Mouse (Mus musculus): Measurements from ENCODE around the gene Rplp1. TPM values are rescaled to one million over a fixed set of nuclear protein-coding genes. Genes with fewer than 3 reads are reported as not detected.

Gene Rplp1
- polyA plus RNA-seq, 1 experiment from 2014 or later = 859 TPM

GRCm38 (mm10) chr9:61933333-61933732, 19.0 kb upstream of the Rplp1 start:
- no peak for ATAC-seq (replicated peaks)
- Histone ChIP-seq H3K9ac (replicated peaks) (no peak overlapping the region), H3K4me3 (no peak overlapping the region), H3K27ac (replicated peaks) (no peak overlapping the region), H3K4me2 (replicated peaks) (no peak overlapping the region), H3K9me3 (no peaks in the 10 kb centered on the region), H3K27me3 (no peaks in the 10 kb centered on the region), H3K4me1 (no peaks in the 10 kb centered on the region), H3K36me3 (peaks cover 30% of the 10 kb centered on the region)
- 74% methylated on average over 2 of the region's 2 CpGs for WGBS

GRCm38 (mm10) chr9:61932009-61932408, 17.7 kb upstream of the Rplp1 start:
- 96% methylated on average over 3 of the region's 3 CpGs for WGBS
- ATAC-seq (replicated peaks) = no peak
- Histone ChIP-seq H3K4me1 (no peaks in the 10 kb centered on the region), H3K27me3 (no peaks in the 10 kb centered on the region), H3K4me3 (no peak overlapping the region), H3K9ac (replicated peaks) (no peak overlapping the region), H3K4me2 (replicated peaks) (no peak overlapping the region), H3K9me3 (no peaks in the 10 kb centered on the region), H3K36me3 (peaks cover 25% of the 10 kb centered on the region), H3K27ac (replicated peaks) (no peak overlapping the region)

DNA sequence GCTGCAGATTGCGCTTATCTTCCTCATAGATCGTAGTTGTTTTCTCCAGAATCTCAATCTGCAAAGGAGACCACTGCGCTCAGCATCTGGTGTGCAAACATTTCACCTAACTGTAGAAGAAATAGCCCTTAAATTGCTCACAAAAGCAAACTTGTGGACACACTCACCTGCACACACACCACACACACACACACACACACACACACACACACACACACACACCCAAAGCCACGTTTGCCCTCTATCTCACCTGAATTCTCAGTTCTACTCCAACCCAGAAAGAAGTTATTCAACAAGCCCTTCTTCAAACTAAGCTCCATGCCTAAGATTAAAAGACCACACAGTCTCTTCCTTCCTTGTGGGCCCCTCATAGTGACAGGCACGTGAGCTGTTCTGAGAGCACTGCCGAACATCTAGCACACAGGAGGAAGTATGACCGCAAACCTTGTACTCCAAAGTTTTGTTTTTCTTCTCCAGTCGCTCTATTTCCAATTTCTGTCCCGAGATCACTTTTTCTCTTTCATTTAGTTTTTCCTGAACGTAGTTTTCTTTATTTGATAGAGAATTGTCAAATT, 10.8 kb upstream of the Rplp1 start:
- H3K9ac ChIP-seq (replicated peaks) = no peak overlapping the region
- peaks cover 30% of the 10 kb centered on the region for H3K36me3 ChIP-seq
- no peak overlapping the region for H3K4me2 ChIP-seq (replicated peaks)
- H3K27me3 ChIP-seq = no peaks in the 10 kb centered on the region
- ATAC-seq (replicated peaks) = no peak
- H3K27ac ChIP-seq (replicated peaks) = no peak overlapping the region
- no peaks in the 10 kb centered on the region for H3K4me1 ChIP-seq
- no peak overlapping the region for H3K4me3 ChIP-seq
- H3K9me3 ChIP-seq = no peaks in the 10 kb centered on the region
- WGBS = 93% methylated on average over 10 of the region's 10 CpGs

DNA sequence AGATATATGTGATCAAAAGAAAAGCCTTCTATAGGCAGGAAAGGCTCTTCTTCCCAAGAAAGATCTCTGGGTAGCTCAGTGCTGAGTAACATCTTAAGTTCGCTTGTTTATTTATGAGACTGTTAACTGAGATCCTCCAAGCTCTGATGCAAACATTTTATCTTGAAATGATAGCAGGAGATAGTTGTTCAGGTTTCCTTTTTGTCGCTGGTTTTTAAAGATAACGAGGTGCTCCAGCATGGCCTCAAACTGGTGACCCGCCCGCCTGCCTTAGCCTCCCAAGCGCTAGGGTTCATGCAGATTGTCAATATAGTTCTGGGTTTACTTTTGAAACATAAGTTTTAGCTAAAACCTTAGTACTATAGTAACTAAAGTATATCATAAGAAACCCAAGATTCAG, 6.0 kb upstream of the Rplp1 start:
- H3K4me3 ChIP-seq = no peak overlapping the region
- no peaks in the 10 kb centered on the region for H3K9me3 ChIP-seq
- H3K27ac ChIP-seq (replicated peaks) = no peak overlapping the region
- 90% methylated on average over 6 of the region's 6 CpGs for WGBS
- ATAC-seq (replicated peaks) = no peak
- no peak overlapping the region for H3K4me2 ChIP-seq (replicated peaks)
- H3K36me3 ChIP-seq = peaks cover 34% of the 10 kb centered on the region
- no peak overlapping the region for H3K9ac ChIP-seq (replicated peaks)
- H3K27me3 ChIP-seq = no peaks in the 10 kb centered on the region
- peaks cover 3% of the 10 kb centered on the region for H3K4me1 ChIP-seq

DNA sequence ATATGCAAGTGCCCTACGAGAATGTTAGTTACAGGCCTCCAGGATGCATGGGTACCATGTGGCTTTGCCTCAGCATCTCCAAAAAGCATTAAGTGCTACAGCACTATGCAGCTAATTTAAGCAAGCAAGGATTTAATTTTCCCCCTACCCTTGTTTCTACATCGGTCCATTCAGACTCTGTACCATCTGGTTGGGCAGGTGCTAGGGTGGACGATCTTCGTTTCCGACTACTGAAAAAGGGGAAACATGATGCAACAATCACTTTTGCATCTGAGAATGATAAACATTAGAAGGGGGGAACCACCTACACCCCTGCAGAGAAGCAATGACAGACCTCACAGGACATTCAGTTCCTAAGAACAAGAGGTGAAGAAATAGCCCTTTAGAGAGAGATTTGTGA, 5.1 kb upstream of the Rplp1 start:
- no peak for ATAC-seq (replicated peaks)
- H3K27me3 ChIP-seq = no peaks in the 10 kb centered on the region
- no peak overlapping the region for H3K4me2 ChIP-seq (replicated peaks)
- WGBS = 91% methylated on average over 5 of the region's 5 CpGs
- peaks cover 32% of the 10 kb centered on the region for H3K36me3 ChIP-seq
- H3K27ac ChIP-seq (replicated peaks) = no peak overlapping the region
- no peak overlapping the region for H3K4me3 ChIP-seq
- no peaks in the 10 kb centered on the region for H3K9me3 ChIP-seq
- H3K9ac ChIP-seq (replicated peaks) = no peak overlapping the region
- H3K4me1 ChIP-seq = peaks cover 8% of the 10 kb centered on the region

DNA sequence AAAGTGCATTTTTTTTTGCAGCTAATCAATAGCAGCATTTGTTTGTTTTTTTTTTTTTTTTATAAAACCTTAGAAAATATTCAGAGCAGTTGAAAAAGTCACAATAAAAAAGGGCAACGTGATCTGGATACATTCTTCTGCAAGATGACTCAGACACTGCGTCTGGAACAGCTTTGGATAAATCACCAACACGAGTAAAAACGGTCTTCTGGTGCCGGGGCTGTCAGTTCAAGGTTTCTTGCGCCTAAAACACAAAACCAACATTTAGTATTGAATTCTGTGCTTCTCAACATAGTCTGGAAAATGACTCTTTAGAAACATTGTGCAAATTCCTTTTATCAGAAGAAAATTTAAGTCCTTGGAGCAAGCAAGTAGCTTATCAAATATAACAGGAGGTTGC, 3.1 kb upstream of the Rplp1 start:
- ATAC-seq (replicated peaks) = no peak
- Histone ChIP-seq H3K4me3 (no peak overlapping the region), H3K27me3 (no peaks in the 10 kb centered on the region), H3K27ac (replicated peaks) (no peak overlapping the region), H3K9me3 (no peaks in the 10 kb centered on the region), H3K4me1 (peaks cover 22% of the 10 kb centered on the region), H3K9ac (replicated peaks) (no peak overlapping the region), H3K4me2 (replicated peaks) (no peak overlapping the region), H3K36me3 (peaks cover 32% of the 10 kb centered on the region)
- 93% methylated on average over 6 of the region's 6 CpGs for WGBS

DNA sequence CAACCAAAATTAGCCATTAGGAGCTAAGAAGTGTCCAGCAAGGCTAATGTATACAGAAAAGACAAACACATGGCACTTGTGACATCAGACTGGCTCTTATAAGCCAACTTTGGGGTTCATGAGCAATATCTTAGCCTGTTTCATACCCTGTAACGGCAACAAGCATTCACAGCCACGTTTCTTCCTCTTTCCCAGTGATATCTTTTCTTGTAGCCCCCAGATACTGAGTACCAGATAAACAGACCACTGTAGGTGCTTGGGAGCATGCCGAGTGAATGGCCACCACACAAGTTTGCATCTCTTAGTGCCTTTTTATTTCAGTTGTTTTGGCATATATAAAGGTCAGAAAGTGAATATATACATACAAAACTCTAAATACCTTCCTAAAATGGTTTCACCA, 2.6 kb upstream of the Rplp1 start:
- Histone ChIP-seq H3K4me2 (replicated peaks) (no peak overlapping the region), H3K27ac (replicated peaks) (no peak overlapping the region), H3K27me3 (no peaks in the 10 kb centered on the region), H3K9ac (replicated peaks) (no peak overlapping the region), H3K9me3 (no peaks in the 10 kb centered on the region), H3K36me3 (peaks cover 35% of the 10 kb centered on the region), H3K4me1 (peaks cover 25% of the 10 kb centered on the region), H3K4me3 (no peak overlapping the region)
- 88% methylated on average over 3 of the region's 3 CpGs for WGBS
- no peak for ATAC-seq (replicated peaks)

DNA sequence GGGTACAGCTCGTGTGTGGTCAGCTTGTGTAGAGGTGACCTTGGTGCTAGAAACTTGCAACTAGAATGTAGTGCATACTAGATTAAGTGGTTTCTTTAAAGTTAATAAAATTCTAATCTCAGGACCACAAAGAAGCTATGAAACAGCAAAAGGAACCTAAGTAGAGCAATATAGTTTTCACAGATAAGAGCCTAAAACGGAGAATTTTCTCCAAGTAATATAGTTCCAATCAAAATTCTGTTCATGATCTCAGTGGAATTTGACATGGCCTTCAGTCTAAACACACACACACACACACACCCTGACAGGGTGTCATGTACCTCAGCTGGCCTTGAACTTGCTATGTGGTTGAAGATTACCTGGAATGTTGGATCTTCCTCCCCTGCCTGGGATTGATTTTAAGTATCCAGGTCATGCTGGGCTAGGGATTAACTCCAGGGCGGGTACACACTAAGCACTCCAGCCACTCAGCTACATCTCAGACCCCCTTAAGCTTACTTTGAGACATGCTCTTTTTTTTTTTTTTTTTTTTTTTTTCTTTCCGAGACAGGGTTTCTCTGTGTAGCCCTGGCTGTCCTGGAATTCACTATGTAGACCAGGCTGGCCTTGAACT, 1.2 kb upstream of the Rplp1 start:
- Histone ChIP-seq H3K4me2 (replicated peaks) (peak overlapping the region; percentile 89), H3K9ac (replicated peaks) (peak overlapping the region; percentile 63), H3K27me3 (no peaks in the 10 kb centered on the region), H3K9me3 (no peaks in the 10 kb centered on the region), H3K4me3 (peak overlapping the region; percentile 59), H3K4me1 (peaks cover 28% of the 10 kb centered on the region), H3K27ac (replicated peaks) (peak overlapping the region; percentile 96), H3K36me3 (peaks cover 28% of the 10 kb centered on the region)
- WGBS = 41% methylated on average over 4 of the region's 4 CpGs
- ATAC-seq (replicated peaks) = no peak

GRCm38 (mm10) chr9:61914917-61915300, 567 bp upstream of the Rplp1 start:
- Histone ChIP-seq H3K9me3 (no peaks in the 10 kb centered on the region), H3K4me3 (peak overlapping the region; percentile 59), H3K9ac (replicated peaks) (peak overlapping the region; percentile 63), H3K4me2 (replicated peaks) (peak overlapping the region; percentile 89), H3K36me3 (peaks cover 26% of the 10 kb centered on the region), H3K27me3 (no peaks in the 10 kb centered on the region), H3K4me1 (peaks cover 28% of the 10 kb centered on the region), H3K27ac (replicated peaks) (peak overlapping the region; percentile 96)
- peak; percentile 19; the same call in 1 of the 2 replicates for ATAC-seq (replicated peaks)
- 5% methylated on average over 13 of the region's 13 CpGs for WGBS

DNA sequence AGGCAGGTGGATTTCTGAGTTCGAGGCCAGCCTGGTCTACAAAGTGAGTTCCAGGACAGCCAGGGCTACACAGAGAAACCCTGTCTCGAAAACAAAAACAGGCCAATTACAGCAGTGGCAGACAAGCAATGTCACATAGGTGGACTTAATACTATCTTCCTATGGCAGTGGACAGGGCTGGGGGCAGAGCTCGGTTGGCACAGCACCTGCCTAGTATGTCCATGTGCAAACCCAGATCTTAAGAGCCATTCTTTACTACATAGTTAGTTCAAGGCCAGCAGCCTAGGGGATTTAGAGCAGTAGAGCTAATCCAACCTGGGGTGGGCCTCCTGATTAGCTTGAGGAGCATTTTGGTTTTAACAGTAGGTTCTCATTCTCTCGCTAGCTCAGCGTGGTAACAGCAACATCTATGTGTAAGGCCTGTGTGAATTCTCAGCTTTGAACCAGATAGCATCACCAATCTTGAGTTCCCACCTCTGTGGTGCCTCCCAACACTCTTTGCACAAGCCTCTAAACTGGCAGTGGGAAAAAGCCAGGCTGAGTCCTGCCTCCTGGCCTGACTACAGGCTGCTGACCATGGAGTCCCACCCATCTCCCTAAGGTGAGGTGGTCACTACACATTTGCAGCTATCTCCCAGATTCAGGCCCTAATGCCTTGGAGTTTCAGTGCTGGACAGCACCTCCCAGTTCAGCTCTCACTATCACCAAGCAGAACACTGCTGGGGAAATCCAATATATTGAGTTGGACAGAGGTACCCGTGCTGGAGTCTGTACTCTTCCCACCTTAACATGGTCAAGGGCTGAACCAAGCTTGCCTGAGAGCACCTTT, 2.8 kb downstream of the Rplp1 start:
- peaks cover 17% of the 10 kb centered on the region for H3K36me3 ChIP-seq
- no peak overlapping the region for H3K4me2 ChIP-seq (replicated peaks)
- no peak overlapping the region for H3K9ac ChIP-seq (replicated peaks)
- H3K4me3 ChIP-seq = no peak overlapping the region
- WGBS = 61% methylated on average over 6 of the region's 6 CpGs
- ATAC-seq (replicated peaks) = no peak
- no peaks in the 10 kb centered on the region for H3K27me3 ChIP-seq
- no peak overlapping the region for H3K27ac ChIP-seq (replicated peaks)
- no peaks in the 10 kb centered on the region for H3K9me3 ChIP-seq
- H3K4me1 ChIP-seq = peaks cover 28% of the 10 kb centered on the region

GRCm38 (mm10) chr9:61910526-61911256, 3.7 kb downstream of the Rplp1 start:
- 49% methylated on average over 20 of the region's 20 CpGs for WGBS
- H3K36me3 ChIP-seq = peaks cover 17% of the 10 kb centered on the region
- no peaks in the 10 kb centered on the region for H3K27me3 ChIP-seq
- H3K4me1 ChIP-seq = peaks cover 28% of the 10 kb centered on the region
- ATAC-seq (replicated peaks) = no peak
- H3K27ac ChIP-seq (replicated peaks) = no peak overlapping the region
- H3K9me3 ChIP-seq = no peaks in the 10 kb centered on the region
- no peak overlapping the region for H3K9ac ChIP-seq (replicated peaks)
- no peak overlapping the region for H3K4me3 ChIP-seq
- H3K4me2 ChIP-seq (replicated peaks) = no peak overlapping the region

- WGBS = 94% methylated on average over 1 of the region's 1 CpGs
- H3K9me3 ChIP-seq = no peaks in the 10 kb centered on the region
- H3K9ac ChIP-seq (replicated peaks) = no peak overlapping the region
- peaks cover 19% of the 10 kb centered on the region for H3K4me1 ChIP-seq
- no peak overlapping the region for H3K27ac ChIP-seq (replicated peaks)
- no peak overlapping the region for H3K4me2 ChIP-seq (replicated peaks)
- no peaks in the 10 kb centered on the region for H3K27me3 ChIP-seq
- peaks cover 17% of the 10 kb centered on the region for H3K36me3 ChIP-seq
- no peak overlapping the region for H3K4me3 ChIP-seq
- ATAC-seq (replicated peaks) = no peak
These were observed 4.7 kb downstream of the Rplp1 start for GRCm38 (mm10) chr9:61909633-61910032.
